Mouse (Mus musculus) testis, adult 2 months (tissue): Measurements from ENCODE around the gene Unc5cl.

Experiments
- CTCF ChIP-seq: fragments of 200-500 bp; IDR thresholded peaks from 2 replicates; pipeline ENCODE4 v1.5.1; 2012; ENCODE audit warnings: low read depth, mild to moderate bottlenecking, inconsistent platforms, low read length, moderate library complexity; ENCODE audit not compliant: control insufficient read depth, insufficient read depth, insufficient replicate concordance
- POLR2A ChIP-seq: fragments of 200-500 bp; IDR thresholded peaks from 2 replicates; pipeline ENCODE4 v1.6.1; 2012; ENCODE audit warnings: low read depth, mild to moderate bottlenecking, inconsistent platforms, low read length, moderate library complexity; ENCODE audit not compliant: control insufficient read depth

DNA sequence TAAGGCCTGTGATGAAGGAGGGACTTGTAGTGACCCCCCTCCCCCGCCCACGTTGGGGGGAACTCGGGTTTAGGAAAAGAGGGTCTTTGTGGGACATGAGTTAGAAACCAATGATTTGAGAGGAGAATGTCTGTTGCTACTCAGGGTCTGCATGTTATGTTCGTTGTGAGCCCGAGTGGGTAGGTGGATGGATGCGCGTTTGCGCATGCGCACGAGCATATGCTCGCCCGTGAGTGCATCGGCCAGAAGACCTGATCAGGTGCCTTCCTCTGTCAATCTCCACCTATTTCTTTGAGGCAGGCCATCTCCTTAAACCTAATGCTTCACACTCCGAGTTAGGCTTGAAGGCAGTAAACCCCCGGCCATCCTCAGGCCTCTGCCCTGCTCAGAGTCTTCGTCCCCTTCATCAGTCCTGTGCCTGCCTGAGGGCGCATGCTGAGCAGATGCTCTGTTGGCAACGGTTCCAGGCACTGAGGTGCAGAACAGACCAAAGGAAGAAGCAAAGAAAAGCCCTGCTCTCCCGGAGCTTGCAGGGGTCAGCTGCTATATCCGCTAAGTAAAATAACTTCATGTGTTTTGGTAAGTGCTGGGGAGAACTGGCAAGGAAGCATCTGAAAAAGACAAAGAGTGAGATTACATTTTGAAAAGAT lies 21.6 kb upstream of the Unc5cl start:
- no peak for TF ChIP-seq POLR2A
- TF ChIP-seq CTCF = no peak
